Mouse (Mus musculus) kidney, postnatal 25 days (tissue): ENCODE results near the gene Fam207a.

Experiments used
- DNase-seq, 2 experiments: peaks; one replicate each; pipeline ENCODE4 v3.0.0; 2021; ENCODE audit warnings: mixed read lengths in 2 of 2

Fam207a gene

GRCm38 (mm10) chr10:77531026-77532019 is 15.7 kb upstream of the Fam207a start:
- DNase-seq = peak in 1 of 2 experiments; percentile 19

DNA sequence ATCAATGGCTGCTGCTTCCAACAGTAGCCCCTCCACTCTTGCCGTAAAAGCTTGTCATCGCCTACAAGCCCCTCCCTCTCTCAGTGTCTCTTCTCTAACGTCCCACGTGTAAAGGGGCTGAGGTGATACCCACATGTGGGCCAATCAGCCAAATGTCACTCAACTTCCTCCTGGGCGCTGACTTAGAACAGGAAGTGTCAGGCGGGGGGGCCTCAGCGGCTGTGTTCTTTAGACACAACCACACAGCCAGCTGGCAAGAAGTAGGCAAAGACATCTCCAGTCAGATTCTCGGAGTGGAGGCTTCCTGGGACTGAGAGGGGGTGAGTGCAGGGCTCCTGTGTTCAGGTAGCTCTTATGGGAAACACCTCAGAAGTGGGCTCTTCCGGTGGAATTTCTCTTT is 14.6 kb upstream of the Fam207a start, which contains the start of gene Itgb2:
Gene Itgb2 (plus strand): TSS at position 113 of the 400 bp plus-strand sequence.
- DNase-seq = peak in 1 of 2 experiments; percentile 37

DNA sequence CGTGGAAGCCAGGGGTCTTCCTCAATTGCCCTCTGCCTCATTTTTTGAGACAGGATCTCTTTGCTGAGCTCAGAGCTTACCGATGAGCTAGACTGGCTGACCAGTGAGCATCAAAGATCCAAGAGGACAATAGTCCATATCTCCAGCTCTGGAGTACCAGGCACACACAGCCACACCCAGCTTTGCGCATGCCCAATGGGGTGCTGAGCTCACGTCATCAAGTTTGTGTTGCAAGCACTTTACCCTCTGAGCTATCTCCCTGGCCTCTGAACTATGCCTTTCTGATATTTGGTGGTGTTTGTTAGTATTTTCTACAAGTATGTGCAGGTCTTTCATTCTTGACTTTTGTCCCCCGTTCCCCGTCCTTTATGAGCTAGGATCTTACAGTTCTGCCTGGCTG is 13.0 kb upstream of the Fam207a start:
- DNase-seq = peak in 1 of 2 experiments; percentile 8

- DNase-seq = peak in 1 of 2 experiments; percentile 25
These were observed 10.9 kb upstream of the Fam207a start for GRCm38 (mm10) chr10:77526488-77526887.

DNA sequence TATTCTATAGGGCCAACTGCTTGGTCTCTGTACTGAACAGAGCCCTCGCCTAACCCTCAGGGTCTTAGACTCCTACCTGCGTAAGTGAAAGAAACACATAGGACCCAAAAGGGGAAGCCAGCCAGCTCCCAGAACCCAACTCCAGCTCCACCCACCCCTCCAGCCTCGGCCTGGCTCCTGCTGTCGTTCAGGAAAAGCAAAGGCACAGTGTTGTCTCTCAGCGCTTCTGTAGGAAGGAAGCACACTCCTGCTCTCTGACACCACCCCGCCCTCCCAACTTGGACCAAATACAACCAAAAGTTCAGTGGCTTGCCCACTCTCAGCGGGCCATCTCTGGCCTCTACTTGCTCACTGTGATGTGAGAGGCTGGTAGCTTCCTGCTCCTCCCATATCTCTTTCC is 7.7 kb upstream of the Fam207a start:
- DNase-seq = peak; percentile 50 to 64

DNA sequence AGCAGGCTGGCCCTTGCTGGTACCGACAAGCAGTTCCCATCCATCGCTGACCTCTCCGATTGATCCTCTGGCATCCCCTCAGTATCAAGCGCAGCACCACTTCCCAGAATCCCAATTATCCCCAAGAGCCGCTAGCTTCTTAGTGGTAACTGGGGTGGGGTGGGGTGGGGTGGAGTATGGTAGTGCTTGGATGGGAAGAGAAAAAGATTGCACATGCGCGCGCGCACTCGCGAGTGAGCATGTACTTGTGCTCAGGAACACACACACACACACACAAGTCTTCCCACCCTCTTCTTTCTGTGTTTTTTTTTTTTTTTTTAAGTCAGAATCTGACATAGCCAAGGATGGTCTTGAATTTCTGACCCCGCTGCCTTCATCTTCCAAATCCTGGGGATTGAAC is 7.2 kb upstream of the Fam207a start:
- DNase-seq = peak in 1 of 2 experiments; percentile 32

- DNase-seq = peak in 1 of 2 experiments; percentile 37
These were observed 6.6 kb upstream of the Fam207a start for GRCm38 (mm10) chr10:77522021-77522731.

- peak in 1 of 2 experiments; percentile 13 for DNase-seq
These were observed 4.9 kb upstream of the Fam207a start for GRCm38 (mm10) chr10:77520497-77520896.

DNA sequence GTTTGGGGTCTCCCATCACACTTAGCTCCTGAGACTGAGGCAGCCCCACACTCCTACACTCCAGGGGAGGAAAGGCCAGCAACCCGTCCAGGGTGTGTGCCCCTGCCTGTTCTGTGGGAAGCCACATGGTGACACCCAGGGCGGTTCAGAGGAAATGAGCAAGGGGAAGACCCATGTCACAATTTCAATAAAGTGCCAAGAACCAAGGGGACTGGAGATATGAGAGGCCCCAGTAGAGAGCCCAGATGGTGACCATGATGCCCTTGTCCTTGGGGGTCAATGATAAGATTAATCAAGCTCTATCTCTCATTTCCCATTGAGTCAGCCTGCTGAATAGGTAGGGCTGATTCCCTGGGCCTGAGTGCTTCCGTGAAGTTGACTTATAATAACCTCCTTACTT is 3.6 kb upstream of the Fam207a start:
- DNase-seq = peak in 1 of 2 experiments; percentile 58

DNA sequence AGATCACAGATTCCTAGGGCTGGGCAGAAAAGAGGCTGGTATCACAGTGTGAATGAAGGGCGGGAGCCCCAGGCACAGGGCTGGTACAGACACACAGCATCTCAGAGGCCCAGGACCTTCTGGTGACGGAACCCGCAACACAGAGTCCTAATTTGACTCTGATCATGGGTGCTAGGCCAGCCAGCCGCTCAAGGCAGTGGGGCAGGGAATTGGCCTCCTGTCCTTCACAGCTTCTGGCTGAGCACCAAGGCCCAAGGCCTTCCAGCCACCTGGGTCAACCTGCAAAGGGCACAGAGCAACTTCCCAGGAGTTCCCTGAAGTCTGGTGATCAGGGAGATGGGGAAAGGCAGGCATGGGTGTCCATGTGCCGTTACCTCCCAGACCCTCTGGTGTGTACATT is 2.2 kb upstream of the Fam207a start:
- peak; percentile 72 to 89 for DNase-seq

DNA sequence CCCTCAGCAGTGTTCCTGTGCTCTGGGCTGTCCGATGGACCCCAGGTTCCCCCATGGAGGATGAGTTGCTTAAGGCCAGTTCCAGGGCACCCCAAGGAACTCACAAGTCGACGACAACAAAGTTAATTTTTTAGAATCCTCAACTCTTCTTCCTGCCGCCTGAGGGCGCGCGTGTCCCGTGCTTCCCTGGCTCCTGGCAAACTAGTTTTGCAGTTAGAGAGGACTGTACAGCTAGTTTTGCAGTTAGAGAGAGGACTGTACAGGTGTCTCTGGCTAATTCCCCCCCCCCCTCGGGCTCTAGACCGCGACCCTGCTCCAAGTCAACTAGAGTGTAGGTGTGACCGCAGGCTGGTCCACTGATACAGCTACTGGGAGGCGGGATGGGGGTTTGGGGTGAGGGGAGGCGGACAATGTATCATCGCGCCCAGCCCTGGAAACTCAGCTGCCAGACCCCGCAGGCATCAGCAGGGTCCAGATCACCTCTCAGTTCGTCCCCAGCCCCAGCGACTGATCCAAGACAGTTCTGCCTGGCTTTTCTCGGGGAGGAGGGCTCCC is 1.6 kb upstream of the Fam207a start:
- peak; percentile 73 to 80 for DNase-seq

- peak in 1 of 2 experiments; percentile 37 for DNase-seq
These were observed 880 bp upstream of the Fam207a start for GRCm38 (mm10) chr10:77516379-77516951.

DNA sequence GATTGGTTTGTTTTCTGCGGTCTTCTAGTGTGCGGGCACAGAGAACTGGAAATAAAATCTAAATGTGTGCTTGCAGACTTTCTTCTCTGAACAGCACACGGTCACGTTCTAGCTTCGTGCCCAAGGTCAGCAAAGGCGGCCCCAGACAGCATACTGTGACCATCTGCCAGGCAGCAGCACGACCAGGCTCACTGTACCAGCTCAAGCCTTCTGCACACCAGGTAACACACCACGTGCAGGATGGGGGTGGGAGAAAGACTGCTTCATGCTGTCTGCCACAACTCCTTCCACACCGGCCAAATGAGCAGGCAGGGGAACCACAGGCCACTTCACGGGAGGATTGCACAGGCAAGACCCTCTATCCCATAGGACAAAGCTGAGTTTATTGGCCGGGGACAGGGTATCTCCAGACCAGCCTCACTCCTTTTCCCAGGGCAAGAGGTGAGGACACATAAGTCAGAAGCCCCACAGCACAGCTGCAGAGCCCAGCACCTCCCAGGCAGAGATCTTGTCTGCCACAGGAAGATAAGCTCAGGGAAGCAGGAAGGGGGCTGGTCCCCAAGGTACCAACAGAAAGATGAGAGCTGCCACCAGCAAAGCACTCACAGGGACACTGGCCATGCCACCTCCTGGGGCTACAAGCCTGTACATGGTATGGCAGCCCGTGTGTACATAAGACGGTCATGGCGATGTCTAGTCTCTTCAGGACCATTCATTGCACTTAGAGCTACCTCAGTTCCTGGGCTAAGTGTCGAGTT is 5.2 kb downstream of the Fam207a start:
- peak; percentile 38 to 77 for DNase-seq

DNA sequence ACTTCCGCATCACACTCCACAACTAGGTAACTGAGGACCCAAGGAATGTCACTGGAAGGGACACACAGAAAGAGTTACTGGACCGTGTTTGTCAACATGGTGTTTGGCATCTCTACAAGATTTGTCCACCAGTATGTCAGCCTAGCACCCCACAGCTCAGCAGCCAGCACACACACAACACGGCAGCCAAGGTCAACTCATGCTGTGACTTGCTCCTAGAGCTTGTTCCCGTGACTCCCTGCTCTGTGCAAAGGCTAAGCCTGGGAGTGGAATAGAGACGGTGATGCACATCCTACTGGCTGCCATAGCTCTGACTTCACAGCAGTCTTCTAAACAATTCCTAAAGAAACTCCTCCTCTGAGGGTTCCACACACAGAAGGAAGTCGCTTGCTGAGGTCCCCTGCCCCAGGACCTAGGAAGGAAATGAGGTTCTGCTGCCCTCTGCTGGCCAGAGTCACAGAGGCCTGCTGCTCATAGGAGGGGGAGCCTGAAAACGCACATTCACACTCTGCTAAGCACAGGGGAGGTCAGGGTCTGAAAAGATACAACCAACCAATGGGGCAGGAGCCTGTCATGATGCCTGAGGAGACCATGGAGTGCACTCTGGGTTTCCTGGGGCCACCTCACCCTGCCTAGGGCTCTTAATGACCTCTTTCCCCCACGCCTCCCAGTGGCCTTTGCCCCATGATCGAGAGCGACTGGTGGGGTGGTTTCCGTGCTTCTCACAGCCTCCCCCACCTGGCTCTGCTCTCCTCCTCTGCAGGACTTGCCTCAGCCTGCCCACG is 6.0 kb downstream of the Fam207a start:
- DNase-seq = peak; percentile 92 to 93

GRCm38 (mm10) chr10:77508744-77509143 is 6.8 kb downstream of the Fam207a start:
- peak in 1 of 2 experiments; percentile 28 for DNase-seq

GRCm38 (mm10) chr10:77507779-77508178 is 7.8 kb downstream of the Fam207a start:
- peak in 1 of 2 experiments; percentile 15 for DNase-seq

DNA sequence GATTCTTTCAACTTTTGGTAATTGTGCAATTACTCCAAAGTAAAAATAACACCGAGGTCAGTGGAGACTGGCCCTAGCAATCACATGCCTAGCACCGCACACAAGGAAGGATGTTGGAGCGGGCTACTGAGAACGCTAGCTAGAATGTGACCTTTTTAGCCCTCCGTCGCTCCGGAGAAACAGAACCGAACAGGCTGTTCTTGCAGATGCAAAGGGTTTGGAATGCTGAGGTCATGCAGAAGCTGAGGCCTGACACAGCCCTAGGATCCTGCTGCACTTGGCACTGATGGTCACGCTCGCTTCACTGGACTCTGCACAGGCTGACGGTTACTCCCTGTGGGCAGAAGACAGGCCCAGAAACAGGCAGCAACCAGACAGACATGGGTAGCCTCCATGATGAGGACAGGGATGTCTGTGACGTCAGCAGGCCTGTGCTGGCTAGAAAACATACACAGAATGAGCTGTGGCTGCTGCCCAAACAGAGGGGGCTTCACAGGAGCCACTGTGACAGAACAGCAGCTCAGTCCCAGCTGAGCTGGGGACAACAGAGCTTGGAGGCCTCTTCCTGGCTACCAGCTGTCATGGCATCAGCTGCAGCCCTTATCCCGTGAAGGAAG is 8.5 kb downstream of the Fam207a start:
- DNase-seq = peak; percentile 70 to 93

DNA sequence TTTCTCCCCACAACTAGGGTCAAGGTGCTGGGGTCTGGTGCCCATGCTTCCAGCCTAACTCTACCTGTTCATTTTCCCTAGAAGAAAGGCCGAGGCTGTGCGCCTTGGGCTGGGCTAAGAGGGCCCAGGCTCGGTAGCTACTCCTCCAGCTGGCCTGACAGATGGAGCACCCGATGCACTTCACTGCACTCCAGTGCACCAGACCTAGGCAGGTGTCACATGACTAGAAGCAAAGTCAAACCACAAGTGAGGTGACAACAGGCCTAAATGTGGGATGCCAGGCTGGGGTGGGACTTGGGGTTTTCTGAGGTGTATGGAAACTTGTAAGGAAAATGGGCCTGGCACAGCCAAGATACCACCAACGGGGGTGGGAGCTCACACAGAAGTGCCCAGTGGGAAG is 9.1 kb downstream of the Fam207a start:
- peak; percentile 65 to 88 for DNase-seq

GRCm38 (mm10) chr10:77504143-77504542 is 11.4 kb downstream of the Fam207a start:
- peak; percentile 67 for DNase-seq
